Mouse (Mus musculus): ENCODE data around the gene Ap2s1.

DNA sequence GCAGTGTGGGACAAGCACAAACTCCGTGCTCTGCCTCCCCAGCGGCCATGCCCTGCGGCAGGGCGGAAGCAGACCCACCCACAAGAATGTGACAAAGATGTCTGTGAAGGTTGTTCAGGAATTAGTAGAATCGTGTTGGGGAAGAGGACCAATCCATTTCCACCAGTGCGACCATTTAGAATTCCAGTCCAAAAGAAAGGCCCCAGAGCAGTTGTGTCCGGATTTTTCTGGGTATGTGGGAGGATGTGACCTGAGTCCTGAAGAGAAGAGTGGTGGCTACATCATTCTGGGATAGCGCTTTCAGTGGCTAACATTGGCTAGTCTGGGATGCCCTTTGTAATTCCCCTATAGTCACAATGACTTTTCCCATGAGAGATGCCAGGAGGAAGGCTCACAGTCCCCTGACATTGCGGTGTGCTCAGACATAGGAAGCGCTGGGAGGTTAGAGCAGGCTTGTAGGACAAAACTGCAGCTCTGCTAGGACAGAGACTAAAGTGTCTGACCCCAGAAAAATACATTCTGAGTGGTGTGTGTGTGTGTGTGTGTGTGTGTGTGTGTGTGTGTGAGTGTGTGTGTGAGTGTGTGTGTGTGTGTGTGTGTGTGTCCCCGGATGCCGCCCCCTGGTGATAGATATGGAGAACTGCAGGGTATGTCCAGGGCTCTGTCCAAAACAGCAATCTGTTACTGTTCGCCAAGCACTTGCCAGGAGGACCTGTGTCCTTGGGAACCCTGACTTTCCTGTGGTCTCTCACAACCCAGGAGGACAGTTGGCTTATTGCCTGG, 25.4 kb upstream of the Ap2s1 start:
- TF ChIP-seq TAL1 (IDR thresholded peaks at IDR 0.05; ENCODE audit: low read length) (no peak), GATA1 (IDR thresholded peaks at IDR 0.05; ENCODE audit: low read length) (no peak)

All from erythroblast, embryonic 14.5 days (primary cell).